Mouse (Mus musculus) mouse embryonic stem cell (cell line): ENCODE measurements around the gene Ina.

Experiments
- in situ Hi-C, 2 experiments: fragments of 300-500 bp; cut with MboI; formaldehyde crosslinking; loops; 1 replicate in 1 of 2; 3 replicates in 1 of 2; pipeline ENCODE4 v1.14.3; 2019 to 2020; ENCODE audit warnings: low sequenced_read_pairs in 2 of 2, low pct_unique_long_range_greater_than_20kb in 1 of 2, mixed read lengths in 1 of 2; ENCODE audit not compliant: unreplicated experiment in 1 of 2

Gene Ina

DNA sequence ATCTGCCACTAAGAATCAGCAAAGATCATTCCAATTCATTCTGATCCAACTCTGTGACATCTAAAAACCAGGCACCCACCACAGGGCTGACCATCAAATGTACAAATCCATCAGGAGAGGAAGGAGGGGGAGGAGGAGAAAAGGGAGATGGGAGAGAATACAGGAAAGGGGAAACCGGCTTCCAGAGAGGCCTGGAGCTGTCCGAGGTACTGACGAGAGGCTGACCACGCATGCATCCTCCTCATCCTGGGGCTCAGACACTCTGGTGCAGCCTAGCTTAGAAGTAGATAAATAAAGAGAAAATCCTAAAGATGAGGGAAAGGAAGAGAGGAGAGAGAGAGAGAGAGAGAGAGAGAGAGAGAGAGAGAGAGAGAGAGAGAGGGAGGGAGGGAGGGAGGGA is 8.2 kb upstream of the Ina start:
- in situ Hi-C loops: no loop called here

DNA sequence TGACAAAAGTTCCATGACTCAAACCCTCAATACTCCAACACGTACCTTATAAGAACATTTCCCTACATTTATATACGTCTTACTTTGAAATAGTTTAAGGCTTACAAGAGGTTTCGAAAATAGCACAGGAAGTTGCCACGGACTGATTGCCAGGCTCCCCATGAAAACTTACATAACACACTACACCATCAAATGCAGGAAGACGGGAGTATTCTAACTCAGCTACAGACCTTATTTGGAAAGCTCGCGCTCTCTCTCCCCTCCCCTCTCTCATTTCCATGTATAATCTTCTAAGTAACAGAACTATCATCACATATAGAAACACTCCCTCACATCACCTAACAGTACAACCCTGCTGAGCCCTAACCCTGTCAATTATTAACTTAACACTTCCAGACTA is 5.1 kb upstream of the Ina start:
- in situ Hi-C loops: no loop called here

DNA sequence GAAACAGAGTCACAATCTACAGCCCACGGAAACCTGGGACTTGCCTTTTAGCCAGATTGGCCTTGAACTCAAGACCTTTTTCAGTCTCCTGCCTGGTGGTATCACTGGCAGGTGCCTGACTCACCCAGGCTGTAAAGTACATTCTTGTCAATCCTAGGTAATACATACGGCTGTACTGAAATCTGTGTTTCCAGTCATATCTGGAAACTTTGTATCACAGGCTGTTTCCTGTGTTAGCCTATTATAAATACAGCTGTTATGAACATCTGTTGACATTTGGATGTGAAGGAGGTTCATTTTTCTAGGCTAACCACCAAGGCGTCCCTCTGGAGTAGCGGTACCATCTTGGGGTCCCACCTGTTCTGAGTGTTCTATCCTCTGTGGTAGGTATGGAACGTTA is 4.6 kb upstream of the Ina start:
- in situ Hi-C loops: no loop called here

DNA sequence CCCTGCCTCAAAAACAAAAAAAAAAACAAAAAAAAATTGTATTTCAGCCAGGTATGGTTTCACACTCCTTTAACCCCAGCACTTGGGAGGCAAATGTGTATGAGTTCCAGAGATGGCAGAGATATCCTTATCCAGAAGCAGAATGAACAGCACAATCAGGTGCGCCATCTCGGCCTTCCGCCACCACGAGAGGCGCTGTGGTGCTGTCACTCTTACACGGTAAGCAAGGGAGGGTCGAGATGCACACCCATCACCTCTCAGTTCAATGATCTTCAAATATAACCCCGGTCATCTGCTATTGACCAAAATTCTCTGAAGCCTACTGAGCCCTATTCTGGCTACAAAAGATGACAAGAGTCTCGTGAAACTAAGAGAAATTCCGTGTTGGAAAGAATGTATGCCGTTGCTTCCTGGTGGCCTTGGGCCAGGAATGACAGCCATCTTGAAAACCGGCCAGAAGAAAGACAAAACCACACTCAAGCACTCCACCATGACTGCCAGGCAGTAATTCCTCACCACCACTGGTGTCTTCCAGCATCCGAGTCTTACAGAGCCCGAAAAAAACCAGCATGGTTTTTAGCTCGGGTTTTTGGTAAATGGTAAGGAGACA is 1.9 kb upstream of the Ina start:
- in situ Hi-C loops: no loop called here

DNA sequence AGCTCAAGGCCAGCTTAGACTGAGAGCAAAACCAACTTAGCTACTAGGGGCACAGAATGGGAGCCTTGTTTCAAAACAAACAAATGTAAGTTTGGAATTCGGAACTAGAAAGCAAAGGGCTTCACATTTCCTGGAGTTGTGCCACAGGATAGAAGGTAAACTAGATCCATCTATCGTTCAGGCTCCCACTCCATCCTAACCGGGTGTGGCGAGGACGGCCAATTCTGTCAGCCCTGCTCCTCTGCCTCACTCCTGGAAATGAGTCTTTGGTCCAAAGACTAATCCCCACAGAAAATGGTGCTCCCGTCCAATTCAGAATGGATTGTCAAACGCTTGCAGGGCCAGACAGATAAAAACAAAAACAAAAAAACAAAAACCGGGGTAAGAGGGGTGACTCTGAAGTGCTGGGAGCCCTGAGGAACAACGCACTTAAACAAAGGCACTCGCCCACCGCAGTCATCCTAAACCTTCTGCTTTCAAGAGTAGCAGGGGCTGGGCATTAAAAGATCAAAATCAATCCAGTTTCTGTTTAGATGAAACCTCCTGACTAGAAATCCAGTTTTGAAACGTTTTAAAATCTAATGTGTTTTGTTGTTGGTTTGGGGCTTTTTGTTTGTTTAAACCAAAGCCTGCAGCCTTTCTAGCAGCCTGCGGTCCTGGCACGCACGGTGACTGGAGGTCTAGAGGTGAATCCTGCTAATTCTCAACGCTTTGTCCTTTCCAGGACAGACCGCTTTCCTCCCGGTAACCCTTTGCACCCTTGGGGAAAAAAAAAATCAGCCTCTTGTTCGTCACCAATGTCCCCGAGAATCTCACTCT is 949 bp upstream of the Ina start:
- in situ Hi-C loops: no loop called here

DNA sequence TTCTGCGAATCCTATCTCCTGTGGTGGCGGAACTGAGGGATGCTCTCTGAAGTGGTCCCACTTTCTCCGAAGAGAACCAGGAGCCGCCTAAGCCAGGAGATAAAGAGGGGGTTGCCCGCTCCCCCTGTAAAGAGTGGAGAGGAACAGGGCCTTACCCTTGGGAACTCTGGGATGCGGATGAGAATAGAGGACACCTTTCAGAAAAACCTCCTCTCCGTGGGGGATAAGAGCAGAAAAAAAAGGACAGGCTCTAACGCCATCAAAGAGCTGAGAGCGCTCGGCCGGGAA is 395 bp upstream of the Ina start:
- in situ Hi-C loops: no loop called here

DNA sequence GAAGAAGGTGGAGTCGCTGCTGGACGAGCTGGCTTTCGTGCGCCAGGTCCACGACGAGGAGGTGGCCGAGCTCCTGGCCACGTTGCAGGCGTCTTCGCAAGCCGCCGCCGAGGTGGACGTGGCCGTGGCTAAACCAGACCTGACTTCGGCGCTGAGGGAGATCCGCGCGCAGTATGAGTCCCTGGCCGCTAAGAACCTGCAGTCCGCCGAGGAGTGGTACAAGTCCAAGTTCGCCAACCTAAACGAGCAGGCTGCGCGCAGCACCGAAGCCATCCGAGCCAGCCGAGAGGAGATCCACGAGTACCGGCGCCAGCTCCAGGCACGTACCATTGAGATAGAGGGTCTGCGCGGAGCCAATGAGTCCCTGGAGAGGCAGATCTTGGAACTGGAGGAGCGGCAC is 898 bp downstream of the Ina start:
- in situ Hi-C loops: no loop called here

DNA sequence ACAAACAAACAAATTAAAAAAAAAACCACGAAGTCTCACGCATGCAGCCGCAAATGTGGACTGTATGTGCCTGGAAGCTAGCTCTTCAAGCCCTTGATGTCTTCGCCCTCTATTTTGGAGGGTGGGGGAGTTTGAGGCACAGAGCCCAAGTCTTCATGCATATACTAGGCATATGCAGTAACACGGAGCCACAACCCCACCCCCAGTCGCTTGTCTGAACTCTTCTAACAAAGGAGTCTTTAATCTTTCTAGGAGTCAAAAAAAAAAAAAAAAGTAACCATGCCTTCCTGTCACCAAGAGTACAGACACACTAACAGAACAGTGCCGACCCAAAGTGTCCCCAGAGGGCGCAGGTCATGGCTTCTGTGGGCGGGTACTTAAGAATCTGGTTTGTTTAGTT is 1.5 kb downstream of the Ina start:
- in situ Hi-C loops: no loop called here

DNA sequence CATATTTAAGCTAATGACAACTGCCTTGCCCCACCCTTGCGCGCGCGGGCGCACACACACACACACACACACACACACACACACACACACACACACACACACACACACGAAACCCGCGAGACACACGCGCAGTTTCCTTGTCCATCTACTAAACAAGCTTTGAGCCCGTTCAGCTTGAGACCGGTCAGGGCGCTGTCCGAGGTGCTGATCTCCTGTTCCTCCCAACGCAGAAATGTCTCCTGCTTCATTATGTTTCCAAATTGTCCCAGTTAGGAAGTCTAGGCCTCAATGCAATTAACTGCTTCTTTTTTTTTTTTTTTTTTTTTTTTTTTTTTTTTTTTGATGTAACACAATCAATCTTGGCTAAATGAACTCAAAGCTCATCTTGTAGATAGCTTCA is 2.0 kb downstream of the Ina start:
- in situ Hi-C loops: no loop called here

DNA sequence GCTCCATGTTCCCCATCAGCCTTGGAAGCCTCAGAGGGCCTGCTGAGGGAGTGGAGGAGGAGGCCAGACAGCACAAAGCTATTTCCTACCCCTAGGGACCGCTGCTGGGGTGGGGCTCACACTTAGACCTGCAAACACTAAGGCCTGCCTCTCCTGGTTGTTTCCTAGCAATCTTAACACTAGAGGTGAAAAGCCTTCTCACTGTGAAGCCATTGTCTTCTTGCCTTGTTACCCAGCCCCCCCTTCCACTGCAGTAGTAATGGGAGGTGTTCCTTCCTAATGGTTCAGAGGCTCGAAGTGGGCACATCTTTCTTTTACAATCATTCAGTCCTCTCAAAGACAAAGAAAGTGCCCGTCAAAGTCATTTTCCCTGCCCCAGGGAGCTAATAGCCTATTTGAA is 3.3 kb downstream of the Ina start:
- in situ Hi-C loops: no loop called here

DNA sequence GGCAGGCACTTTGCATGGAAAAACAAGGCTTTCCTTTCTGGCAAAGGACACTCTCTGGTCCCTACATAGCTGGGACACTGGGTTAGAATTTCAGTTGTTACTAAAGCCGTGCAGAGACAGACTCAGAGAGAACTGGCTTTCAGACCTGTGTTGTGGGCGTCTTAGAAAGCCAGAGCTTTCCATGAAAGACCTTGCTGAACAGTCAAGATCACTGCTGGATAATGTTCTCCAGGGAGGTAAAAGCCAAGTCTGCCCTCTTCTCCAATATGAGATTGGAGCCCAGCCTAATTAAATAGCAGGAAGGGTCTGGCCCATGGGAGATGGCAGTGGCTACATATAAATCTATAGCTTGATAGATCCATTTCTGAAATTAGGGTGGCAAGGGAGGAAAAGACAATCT is 3.8 kb downstream of the Ina start:
- in situ Hi-C loops: no loop called here

DNA sequence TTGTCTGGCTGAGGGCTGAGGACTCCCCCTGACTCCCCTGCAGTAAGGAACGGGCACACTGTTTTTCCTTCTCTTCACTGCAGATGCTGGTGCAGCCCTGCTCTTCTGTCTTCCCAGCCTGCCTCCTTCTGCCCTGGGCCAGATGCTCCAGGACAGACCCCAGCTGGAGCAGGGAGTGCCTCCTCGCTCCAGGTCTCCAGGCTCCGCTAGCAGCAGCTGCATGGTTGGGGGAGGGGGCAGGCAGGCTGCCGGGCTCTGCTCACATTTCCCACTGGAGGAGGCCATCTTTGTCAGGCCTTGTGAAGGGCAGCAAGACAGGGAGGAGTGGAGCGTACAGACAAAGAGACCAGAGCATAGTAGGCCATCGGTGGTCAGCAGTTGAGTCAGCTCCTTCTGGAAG is 4.8 kb downstream of the Ina start:
- in situ Hi-C loops: no loop called here

DNA sequence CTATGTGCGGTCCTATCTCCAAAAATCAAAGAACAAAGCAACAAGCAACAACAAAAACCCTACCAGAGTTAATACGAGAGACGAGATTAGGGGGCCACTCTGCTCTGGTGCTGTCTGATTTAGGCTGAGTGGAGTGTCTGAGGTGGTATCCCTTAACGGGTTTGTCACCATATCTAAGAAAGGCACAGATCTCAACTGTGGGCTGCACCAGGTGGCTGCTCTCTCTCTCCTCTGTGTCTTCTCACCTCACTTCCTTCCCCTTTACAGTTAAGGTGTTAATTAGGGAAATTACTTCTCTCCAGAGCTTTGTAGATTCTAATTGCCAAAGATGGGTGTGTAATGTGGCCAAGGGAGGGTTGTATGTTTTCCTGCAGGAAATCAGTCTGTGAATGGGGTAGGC is 8.2 kb downstream of the Ina start:
- in situ Hi-C loops: no loop called here

DNA sequence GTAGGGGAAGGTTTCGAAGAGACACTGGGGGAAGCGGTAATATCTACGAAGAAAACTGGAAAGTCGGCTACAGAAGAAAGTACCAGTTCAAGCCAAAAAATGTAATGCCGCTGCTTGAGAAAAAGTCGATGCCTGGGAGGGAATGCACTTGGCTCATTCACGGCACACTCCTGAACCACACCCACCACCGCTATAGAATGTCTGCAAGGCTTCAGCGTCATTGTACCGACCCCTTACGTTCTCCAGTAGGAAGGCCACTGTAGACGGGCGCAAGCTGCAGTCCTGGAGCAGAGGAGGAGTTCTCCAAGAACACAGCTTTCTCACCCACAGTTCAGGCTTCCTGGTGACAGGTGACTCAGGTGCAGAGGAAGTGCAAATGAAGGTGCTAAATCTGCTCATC is 9.0 kb downstream of the Ina start:
- in situ Hi-C loops: no loop called here

DNA sequence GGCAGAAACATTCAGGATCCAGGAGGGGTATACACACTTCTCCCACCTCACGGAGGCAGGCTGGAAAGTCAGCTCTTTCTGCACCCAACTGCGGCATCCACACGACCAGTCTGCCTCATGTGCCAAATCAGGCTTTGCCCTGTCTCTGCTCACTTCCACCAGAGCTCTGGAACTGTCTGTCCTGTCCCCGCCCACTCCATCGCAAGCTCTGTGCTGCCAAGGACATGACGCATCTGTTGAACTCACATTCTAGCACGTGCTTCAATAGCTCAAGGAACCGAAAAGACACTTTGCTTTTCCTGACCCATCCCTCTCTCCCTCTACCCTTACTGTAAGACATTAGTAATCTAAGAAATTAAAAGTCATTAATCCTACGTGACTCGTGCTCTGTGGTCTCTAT is 10.5 kb downstream of the Ina start:
- in situ Hi-C loops: no loop called here

DNA sequence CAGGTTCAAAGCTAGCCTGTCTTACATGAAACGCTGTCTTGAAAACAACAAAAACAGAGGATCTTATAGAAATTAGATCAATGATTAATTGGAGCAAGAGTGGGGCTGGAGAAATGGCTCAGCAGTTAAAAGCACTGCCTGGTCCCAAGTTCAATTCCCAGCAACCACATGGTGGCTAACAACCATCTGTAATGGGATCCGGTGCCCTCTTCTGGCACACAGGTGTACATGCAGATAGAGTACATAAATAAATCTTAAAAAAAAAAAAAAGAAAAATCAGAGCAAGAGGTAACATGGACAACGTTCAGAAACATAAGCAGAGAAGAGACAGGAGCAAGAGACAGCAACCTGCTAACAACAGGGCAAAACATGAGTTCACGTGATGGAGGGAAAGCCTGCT is 12.0 kb downstream of the Ina start:
- in situ Hi-C loops: no loop called here

DNA sequence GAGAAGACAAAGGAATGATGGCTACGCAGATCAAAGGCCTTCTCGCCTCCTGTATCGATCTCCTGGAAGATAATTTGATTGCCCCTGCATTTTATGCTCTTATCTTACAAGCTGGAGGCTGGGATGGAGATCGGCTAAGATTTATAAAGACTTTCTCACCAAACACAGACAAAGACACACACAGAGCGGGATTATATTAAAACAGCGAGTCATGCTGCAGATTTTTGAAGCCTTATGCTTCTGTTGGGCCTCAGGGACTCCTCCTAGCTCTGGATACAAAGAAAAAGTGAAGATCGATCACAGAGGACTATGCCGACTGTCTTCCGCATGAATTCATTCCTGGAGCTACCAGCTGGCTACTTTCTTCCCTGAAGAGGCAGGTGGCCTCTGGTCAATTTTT is 15.3 kb downstream of the Ina start:
- in situ Hi-C loops: no loop called here

DNA sequence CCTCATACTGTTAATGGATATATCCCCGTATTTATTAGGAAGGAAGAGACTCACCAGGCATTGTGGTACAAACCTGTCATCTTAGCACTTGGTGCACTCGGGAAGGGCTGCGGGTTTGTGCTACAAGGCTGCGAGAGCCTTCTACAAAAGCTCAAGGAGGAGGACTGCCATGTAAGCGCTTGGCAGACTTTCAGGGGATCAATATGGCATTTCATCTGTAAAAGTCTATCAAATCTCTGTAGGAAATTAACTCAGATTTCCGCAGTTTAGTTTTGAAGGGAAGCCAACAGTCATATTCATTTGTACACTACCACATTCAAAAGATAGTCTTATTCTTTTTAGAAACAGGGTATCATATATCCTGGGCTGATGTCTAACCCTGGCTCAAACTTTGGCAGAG is 17.3 kb downstream of the Ina start:
- in situ Hi-C loops: no loop called here

DNA sequence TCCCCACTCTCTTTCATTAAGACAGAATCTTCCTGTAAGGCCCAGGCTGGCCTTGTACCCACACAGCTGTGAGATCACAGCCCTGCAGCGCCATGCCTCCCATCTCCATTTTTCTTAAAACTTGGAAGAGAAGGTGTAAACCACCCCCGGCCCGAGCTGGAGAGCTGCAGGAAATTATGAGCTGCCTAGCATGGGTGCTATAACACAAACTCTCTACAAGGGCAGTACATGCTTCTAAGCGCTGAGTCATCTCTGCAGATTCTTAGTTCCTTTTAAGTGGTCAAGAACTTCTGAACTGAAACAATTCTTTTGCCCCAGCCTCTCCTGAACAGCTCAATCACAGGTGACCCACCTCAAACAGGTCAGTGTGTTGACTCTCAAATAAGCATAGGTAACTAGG is 20.4 kb downstream of the Ina start:
- in situ Hi-C loops: no loop called here

DNA sequence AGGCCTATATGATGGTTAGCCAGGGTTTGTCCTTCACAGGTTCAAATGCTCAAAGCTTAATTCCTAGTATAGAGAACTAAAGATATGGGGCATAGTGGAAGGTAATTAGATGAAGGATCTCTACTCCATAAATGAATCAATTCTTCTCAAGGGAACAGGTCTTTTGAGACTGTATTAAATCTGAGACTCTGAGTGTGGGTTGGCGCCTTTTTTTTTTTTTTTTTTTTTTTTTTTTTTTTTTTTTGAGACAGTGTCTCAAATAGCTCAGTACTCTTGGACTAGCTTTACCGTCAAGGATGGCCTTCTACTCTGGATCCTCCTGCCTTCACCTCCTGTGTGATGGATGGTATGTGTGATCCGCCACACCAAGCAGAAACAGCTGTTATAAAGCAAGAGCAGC is 22.1 kb downstream of the Ina start:
- in situ Hi-C loops: no loop called here
